Mouse (Mus musculus): ENCODE data around the gene Bicc1. TPM values are rescaled to one million over a fixed set of nuclear protein-coding genes. Genes with fewer than 3 reads are reported as not detected.
"Not testable (repeated sequence)": the region's sequence is repeated elsewhere in the genome, so short reads cannot be mapped to it uniquely, and the experiment has no call there.

Bicc1 gene
- total and polyA plus RNA-seq, 3 experiments, result 13.7 to 17.1 (median 14.6) TPM

- intact Hi-C loops (cut with DNase I), result no loop called here
- TF ChIP-seq POLR2A (IDR thresholded peaks at IDR 0.05; ENCODE audit: insufficient read depth, low read depth, low read length) (no peak), EP300 (IDR thresholded peaks at IDR 0.05; ENCODE audit: insufficient read depth, low read depth, low read length) (no peak), CTCF (IDR thresholded peaks at IDR 0.05) (no peak)
- WGBS, result 85% methylated on average over 11 of the region's 11 CpGs
- H3K4me1 ChIP-seq (ENCODE audit: control insufficient read depth, insufficient read depth, low read length), result no peaks in the 10 kb centered on the region
- no peak for DNase-seq
- no peaks in the 10 kb centered on the region for H3K36me3 ChIP-seq (ENCODE audit: control insufficient read depth, insufficient read depth, low read length)
- H3K9ac ChIP-seq (ENCODE audit: low read depth, low read length), result no peak overlapping the region
- no peak overlapping the region for H3K27ac ChIP-seq
- no peaks in the 10 kb centered on the region for H3K27me3 ChIP-seq (ENCODE audit: control insufficient read depth, insufficient read depth, low read length)
- H3K4me3 ChIP-seq, result no peak overlapping the region
- H3K79me2 ChIP-seq (replicated peaks; ENCODE audit: control insufficient read depth, insufficient read depth, low read length), result no peaks in the 10 kb centered on the region
Observed at GRCm38 (mm10) chr10:70952056-70952769, 207.3 kb downstream of the Bicc1 start.

GRCm38 (mm10) chr10:70950105-70950424 lies 209.4 kb downstream of the Bicc1 start:
- WGBS, result 85% methylated on average over 3 of the region's 3 CpGs
- H3K36me3 ChIP-seq (ENCODE audit: control insufficient read depth, insufficient read depth, low read length), result no peaks in the 10 kb centered on the region
- intact Hi-C loops (cut with DNase I), result no loop called here

GRCm38 (mm10) chr10:70949254-70950104 lies 210.0 kb downstream of the Bicc1 start:
- no peak for DNase-seq
- Histone ChIP-seq H3K36me3 (ENCODE audit: control insufficient read depth, insufficient read depth, low read length) (no peaks in the 10 kb centered on the region), H3K27ac (no peak overlapping the region), H3K4me1 (ENCODE audit: control insufficient read depth, insufficient read depth, low read length) (no peaks in the 10 kb centered on the region), H3K4me3 (no peak overlapping the region), H3K27me3 (ENCODE audit: control insufficient read depth, insufficient read depth, low read length) (no peaks in the 10 kb centered on the region), H3K9ac (ENCODE audit: low read depth, low read length) (no peak overlapping the region), H3K79me2 (replicated peaks; ENCODE audit: control insufficient read depth, insufficient read depth, low read length) (no peaks in the 10 kb centered on the region)
- intact Hi-C loops (cut with DNase I), result no loop called here
- WGBS, result 51% methylated on average over 23 of the region's 23 CpGs
- TF ChIP-seq CTCF (IDR thresholded peaks at IDR 0.05), result no peak
- TF ChIP-seq EP300 (IDR thresholded peaks at IDR 0.05; ENCODE audit: insufficient read depth, low read depth, low read length), result no peak
- no peak for TF ChIP-seq POLR2A (IDR thresholded peaks at IDR 0.05; ENCODE audit: insufficient read depth, low read depth, low read length)

More at GRCm38 (mm10) chr10:70950105-70950424, 209.4 kb downstream of the Bicc1 start:
- Histone ChIP-seq H3K79me2 (replicated peaks; ENCODE audit: control insufficient read depth, insufficient read depth, low read length) (no peaks in the 10 kb centered on the region), H3K4me1 (ENCODE audit: control insufficient read depth, insufficient read depth, low read length) (no peaks in the 10 kb centered on the region), H3K4me3 (no peak overlapping the region), H3K27me3 (ENCODE audit: control insufficient read depth, insufficient read depth, low read length) (no peaks in the 10 kb centered on the region), H3K9ac (ENCODE audit: low read depth, low read length) (no peak overlapping the region), H3K27ac (no peak overlapping the region)
- TF ChIP-seq EP300 (IDR thresholded peaks at IDR 0.05; ENCODE audit: insufficient read depth, low read depth, low read length) (no peak), POLR2A (IDR thresholded peaks at IDR 0.05; ENCODE audit: insufficient read depth, low read depth, low read length) (no peak), CTCF (IDR thresholded peaks at IDR 0.05) (no peak)
- DNase-seq, result no peak

- Histone ChIP-seq H3K36me3 (ENCODE audit: control insufficient read depth, insufficient read depth, low read length) (no peaks in the 10 kb centered on the region), H3K27me3 (ENCODE audit: control insufficient read depth, insufficient read depth, low read length) (no peaks in the 10 kb centered on the region), H3K9ac (ENCODE audit: low read depth, low read length) (no peak overlapping the region), H3K79me2 (replicated peaks; ENCODE audit: control insufficient read depth, insufficient read depth, low read length) (no peaks in the 10 kb centered on the region), H3K4me3 (no peak overlapping the region), H3K4me1 (ENCODE audit: control insufficient read depth, insufficient read depth, low read length) (no peaks in the 10 kb centered on the region), H3K27ac (no peak overlapping the region)
- intact Hi-C loops (cut with DNase I), result no loop called here
- DNase-seq, result no peak
- 88% methylated on average over 10 of the region's 10 CpGs for WGBS
- TF ChIP-seq CTCF (IDR thresholded peaks at IDR 0.05) (no peak), POLR2A (IDR thresholded peaks at IDR 0.05; ENCODE audit: insufficient read depth, low read depth, low read length) (no peak), EP300 (IDR thresholded peaks at IDR 0.05; ENCODE audit: insufficient read depth, low read depth, low read length) (no peak)
Observed at GRCm38 (mm10) chr10:70948276-70948675, 211.2 kb downstream of the Bicc1 start.

GRCm38 (mm10) chr10:70946121-70946520 lies 213.4 kb downstream of the Bicc1 start:
- WGBS, result 95% methylated on average over 13 of the region's 13 CpGs
- intact Hi-C loops (cut with DNase I); H3K79me2 ChIP-seq (replicated peaks; ENCODE audit: control insufficient read depth, insufficient read depth, low read length); H3K27me3 ChIP-seq (ENCODE audit: control insufficient read depth, insufficient read depth, low read length); H3K27ac ChIP-seq; H3K9ac ChIP-seq (ENCODE audit: low read depth, low read length); H3K36me3 ChIP-seq (ENCODE audit: control insufficient read depth, insufficient read depth, low read length); H3K4me3 ChIP-seq; H3K4me1 ChIP-seq (ENCODE audit: control insufficient read depth, insufficient read depth, low read length); DNase-seq: not testable (repeated sequence)

- no peak overlapping the region for H3K9ac ChIP-seq (ENCODE audit: low read depth, low read length)
- TF ChIP-seq POLR2A (IDR thresholded peaks at IDR 0.05; ENCODE audit: insufficient read depth, low read depth, low read length) (no peak), EP300 (IDR thresholded peaks at IDR 0.05; ENCODE audit: insufficient read depth, low read depth, low read length) (no peak), CTCF (IDR thresholded peaks at IDR 0.05) (no peak)
- no peak overlapping the region for H3K27ac ChIP-seq
- no peaks in the 10 kb centered on the region for H3K79me2 ChIP-seq (replicated peaks; ENCODE audit: control insufficient read depth, insufficient read depth, low read length)
- no peak for DNase-seq
- H3K4me3 ChIP-seq, result no peak overlapping the region
- peaks cover 2% of the 10 kb centered on the region for H3K4me1 ChIP-seq (ENCODE audit: control insufficient read depth, insufficient read depth, low read length)
- WGBS, result 89% methylated on average over 12 of the region's 12 CpGs
- intact Hi-C loops (cut with DNase I), result no loop called here
- no peaks in the 10 kb centered on the region; the same call in 1 of the 2 replicates for H3K36me3 ChIP-seq (ENCODE audit: control insufficient read depth, insufficient read depth, low read length)
- H3K27me3 ChIP-seq (ENCODE audit: control insufficient read depth, insufficient read depth, low read length), result no peaks in the 10 kb centered on the region
Observed at GRCm38 (mm10) chr10:70945076-70945475, 214.4 kb downstream of the Bicc1 start.

Measured in heart, adult 2 months (tissue).